Mouse (Mus musculus) adrenal gland, postnatal 4 days (tissue): ENCODE results near the gene Gm10309. TPM values are rescaled to one million over a fixed set of nuclear protein-coding genes. Genes with fewer than 3 reads are reported as not detected.

Experiments
- DNase-seq, 2 experiments: peaks; one replicate each; pipeline ENCODE4 v3.0.0; 2021 to 2022; ENCODE audit warnings: low spot score in 2 of 2, mixed read lengths in 2 of 2
- long read RNA-seq, 2 experiments: library from polyadenylated mRNA; stranded (forward); transcript quantifications; one replicate each; pipeline ENCODE4 v2.0.0; 2021
- total RNA-seq, 2 experiments: library from RNA; stranded (reverse); gene quantifications; 2 replicates each; pipeline ENCODE4 v1.2.3; 2021

Gene Gm10309
- total RNA-seq, result under 1 TPM in 1 of 2 experiments, not detected in 1; 0.25 TPM
- long read RNA-seq, experiment 1, result 0 reads
- long read RNA-seq, experiment 2, result 0 reads

DNA sequence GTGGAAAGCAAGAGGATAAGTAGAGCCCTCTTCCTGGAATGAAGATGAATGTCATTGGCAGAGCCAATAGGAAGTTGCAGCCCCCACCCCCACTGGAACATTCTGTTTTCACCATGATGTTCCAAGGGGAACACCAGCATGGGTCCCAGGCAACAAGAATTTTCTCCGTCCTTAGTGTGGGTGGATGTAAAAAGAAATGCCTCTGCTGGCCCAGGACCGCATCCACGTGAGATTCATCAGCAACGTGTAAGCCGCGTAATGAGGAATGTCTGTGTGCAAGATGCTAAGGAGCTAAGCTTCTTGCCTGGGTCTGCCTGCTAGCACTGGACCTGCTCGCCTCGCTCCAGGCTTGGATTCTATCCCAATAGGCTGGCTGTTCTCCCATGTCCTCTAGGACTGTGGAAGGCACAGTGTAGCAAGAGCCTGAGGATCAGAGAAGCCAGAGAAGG lies at the start of gene Gm10309:
Gm10309 (minus strand) TSS at position 50 of the 449 bp plus-strand sequence.
- no peak for DNase-seq

DNA sequence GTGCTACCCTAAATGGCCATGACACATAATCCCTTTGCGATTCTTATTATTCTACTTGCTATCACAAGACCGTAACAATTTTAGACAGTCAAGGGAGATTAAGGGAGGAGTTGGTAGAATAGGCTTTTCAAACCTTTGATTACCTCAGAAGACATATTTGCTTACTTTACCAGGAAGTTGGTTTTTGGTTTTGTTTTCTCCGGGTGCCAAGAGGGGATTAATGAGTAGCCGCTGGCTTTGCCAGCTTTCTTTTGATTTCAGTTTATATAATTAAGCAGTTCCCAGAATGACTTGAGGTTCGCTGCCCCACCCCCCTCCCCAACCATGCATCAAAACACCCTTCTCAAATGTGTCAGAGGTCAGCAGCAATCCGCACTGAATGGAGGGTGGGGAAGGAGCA lies 47.0 kb upstream of the Gm10309 start:
- DNase-seq, result no peak

DNA sequence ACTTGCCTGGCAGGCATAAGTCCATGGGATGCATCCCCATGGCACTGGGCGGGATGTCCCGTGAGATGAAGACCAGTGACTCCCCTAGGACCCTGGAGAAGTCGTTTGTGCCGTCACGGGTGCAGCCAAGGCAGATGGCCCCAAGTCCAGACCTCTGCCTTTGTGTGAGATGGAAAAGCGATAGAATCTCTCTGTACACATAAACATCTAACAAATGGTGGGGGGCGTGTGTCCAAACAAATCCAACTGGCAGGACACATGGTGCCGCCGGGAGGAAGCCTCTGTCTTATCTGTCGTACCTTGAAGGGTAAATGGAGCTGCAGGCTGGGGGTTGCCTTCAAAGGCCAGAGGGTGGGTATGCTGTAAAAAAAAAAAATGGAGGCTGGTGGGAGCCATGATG lies 46.5 kb upstream of the Gm10309 start:
- no peak for DNase-seq

DNA sequence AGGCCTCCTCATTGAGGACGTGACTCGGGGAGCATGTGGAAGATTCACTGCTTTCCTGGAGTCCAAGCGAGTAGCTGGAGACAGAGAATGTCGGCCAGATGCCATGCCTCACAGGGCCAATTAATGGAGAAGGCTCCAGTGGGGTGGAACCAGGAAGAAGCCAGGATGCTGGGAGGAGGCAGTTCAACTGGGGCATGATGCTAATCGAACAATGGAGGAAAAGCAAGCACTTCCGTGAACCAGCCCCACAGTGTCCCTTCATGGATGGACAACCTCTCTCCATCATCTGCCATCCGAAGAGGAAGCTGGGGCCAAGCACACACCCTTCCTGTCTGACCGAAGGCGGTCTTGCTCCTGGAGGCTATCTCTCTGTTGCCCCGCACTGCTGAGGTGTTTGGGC lies 44.1 kb upstream of the Gm10309 start:
- no peak for DNase-seq

DNA sequence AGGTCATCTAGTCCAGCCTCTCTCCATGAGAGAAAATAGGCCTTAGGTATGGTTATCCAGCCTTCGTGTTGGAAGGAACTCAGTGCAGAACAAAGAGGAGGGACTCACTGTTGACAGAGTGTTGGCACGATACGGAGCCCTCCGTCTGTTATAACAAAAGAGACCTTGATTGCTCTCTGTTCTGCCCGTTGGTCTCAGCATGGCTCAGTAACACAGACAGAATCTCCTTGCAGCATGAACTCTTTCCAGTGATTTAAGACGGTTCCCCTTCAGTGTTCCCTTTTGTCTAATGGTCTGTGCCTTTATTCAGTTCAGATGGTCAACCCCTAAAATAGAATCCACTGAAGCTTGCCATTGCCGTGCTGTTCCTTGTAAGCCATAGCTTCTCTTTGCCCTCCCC lies 41.5 kb upstream of the Gm10309 start:
- no peak for DNase-seq

DNA sequence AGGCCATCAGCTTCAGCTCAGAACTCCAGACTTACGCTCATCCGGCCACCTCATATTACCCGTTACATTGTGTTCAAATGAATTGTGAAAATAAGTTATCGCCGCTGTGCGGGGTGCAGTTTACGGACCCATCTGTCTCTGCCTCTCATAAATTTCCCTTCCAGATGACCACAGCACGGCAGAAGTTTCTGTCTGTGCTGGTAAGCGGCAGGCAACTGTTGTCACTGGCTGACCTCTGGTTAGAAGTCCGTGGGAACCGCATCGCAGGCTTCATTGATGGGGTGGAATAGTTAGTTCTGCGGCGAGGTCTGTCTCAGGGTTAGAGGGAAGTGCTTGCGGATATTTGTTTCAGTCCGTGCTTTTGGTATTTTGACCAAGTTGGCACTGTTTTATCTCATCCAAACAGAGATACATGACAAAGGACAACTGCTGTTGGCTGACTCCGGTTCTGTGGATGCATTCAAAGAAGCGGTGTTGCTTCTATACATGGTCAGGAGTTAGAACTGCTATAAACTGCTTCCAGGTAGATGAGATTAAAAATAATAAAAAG lies 34.9 kb upstream of the Gm10309 start:
- no peak for DNase-seq

DNA sequence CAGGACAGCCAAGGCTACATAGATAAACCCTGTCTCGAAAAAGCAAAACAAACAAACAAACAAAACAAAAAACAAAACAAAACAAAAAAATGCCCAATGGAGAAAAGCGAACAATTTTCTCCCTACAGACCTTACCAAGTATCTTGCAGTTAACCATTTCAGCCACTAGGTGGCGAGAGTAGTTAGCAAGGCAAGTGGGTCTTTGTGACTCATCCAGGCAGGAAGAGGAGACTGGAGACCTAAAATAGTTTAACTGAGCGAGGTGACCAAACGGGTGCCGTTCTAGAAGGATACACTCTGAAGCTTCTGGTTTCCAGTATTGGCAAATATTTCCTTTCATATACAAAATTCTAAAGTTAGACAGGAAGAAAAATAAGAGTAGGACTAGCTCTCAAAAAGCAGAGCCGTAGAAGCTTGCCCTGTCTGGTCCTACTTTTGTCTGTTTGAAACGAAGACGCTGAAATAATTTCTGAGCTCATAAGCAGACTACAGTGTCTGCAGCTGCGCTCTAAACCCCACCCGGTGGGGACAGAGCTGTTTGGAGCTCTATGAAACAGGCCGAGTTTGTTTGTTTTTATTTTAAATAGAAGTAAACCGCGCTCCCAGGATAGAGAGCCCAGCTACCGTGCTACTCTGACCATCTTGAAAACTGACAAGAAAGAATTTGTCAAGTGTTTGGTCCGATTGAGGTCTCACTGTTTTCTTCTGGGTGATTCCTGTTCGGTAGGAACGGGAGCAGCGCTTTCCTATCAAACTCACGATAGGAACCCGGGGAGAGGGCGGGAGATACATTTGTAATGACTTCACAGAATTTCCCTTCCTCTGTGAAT lies 31.0 kb upstream of the Gm10309 start:
- DNase-seq, result peak in 1 of 2 experiments; percentile 53

DNA sequence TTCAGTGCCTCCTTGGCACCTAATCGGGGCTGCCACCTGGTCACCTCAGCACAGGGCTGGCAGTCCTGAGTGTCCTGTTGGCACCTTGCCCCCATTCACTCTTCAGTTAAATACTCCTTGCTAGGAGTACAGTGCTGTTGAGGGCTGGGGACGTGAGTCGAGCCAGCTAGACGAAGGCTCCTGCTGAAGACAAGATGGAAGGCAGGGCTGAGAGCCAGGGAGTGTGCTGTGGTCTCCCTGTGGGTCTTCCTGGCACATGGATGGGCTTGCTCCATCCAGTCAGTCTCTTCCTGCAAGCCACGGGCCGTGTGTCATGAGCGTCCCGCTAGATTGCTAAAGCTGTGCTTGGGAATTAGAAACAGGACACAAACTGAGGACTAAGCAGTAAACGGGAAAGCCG lies 30.1 kb upstream of the Gm10309 start:
- DNase-seq, result no peak

DNA sequence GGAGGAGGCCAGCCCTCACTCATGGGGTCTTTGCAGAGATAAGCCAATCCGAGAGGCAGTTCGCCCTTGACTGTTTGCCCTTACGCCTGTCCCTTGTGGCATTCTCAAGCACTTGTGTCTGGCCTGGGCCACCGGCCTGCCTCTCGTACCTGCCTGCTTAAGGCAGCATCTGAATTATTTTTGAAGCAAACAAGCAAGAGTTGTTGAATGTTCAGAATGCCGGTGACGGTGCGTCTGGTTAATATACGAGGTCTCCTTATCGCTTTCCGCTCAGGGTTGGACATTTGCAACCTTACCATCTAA lies 28.5 kb upstream of the Gm10309 start:
- DNase-seq, result no peak

DNA sequence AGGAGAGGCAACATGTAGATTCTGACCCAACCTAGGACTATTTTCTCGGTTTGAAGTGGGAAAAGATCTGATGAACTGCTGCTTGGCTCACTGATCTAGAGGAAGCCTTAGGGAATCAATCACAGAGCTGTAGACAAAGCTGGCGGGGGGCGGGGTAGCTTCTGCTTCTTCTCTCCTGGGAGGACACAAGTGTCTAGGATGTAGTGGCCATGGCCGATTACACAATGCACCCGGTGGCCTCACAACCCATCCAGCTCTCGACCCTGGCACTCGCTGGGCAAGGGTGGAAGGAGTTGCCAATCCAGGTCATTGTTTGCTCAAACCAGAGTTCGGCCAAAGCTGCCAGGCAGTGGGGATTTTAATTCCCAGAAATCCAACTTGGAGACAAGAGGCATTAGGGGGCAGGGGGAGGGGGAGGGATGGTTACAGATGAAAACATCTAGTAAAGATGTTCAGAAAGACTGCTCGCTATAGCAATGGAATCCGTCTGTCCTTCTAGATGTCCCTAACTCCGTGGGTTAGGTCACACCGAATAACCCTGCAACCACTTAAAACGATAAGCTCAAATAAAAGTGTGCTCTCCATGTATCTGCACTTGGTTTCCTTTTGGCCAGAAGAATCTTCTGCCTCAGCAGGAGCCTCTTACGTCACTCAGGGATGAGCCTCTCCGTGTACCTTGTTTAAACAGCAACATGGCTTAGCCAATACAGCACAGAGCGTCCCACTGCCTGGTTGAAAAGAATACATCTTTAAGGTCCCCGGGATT lies 27.9 kb upstream of the Gm10309 start:
- DNase-seq, result no peak

DNA sequence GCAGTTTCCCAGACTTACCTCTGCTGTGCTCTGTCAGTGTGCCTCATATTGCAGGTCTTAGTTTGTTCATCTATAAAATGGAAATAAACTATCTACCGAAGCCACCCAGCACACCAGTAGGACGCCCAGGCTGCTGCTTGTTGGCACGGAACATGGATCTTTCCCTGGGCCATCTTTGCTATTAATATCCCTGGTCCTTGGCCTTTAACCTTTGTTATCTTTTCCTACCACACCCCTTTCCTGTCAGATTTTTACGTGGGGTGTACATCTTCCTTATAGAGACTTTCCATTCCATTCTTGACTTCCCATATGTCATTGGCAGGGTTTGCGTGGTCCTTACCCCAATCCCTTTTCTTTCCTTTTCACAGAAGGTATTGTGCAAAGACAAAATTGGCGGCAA lies 26.2 kb upstream of the Gm10309 start:
- no peak for DNase-seq

DNA sequence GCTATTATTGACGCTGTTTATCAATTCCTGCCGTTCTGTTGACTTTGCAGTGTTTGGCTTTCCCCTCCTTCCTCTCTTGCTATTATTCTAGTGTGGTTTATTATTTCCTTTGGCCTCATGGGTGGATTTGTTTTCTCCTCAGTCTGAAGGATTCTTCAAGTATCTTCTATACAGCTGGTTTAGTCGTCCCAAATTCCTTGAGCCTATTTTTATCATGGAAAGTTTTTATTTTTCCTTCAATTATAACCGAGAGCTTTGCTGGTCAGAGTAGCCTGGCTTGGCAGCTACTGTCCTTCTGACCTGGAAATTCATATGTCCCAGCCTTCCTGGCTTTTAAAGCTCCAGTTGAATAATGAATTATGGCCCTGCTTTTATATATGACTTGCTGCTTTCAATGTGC lies 24.4 kb upstream of the Gm10309 start:
- no peak for DNase-seq

DNA sequence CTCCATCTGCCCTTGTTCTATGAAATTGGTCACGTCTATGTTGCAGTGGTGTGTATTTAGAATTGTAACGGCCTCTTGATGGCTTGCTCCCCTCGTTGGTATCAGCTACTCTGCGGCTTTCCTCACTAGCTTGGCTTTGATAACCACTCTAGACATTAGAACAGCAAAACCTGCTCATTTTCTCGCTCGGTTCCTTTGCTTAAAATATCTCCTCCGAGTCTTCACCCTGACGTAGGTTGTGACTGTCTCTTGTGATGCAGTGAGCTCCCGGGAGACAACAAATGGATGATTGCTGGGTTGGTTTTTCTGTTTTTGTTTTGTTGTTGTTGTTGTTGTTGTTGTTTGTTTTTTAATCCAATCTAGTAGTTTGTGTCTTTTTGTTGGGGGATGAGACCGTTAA lies 24.0 kb upstream of the Gm10309 start:
- no peak for DNase-seq

DNA sequence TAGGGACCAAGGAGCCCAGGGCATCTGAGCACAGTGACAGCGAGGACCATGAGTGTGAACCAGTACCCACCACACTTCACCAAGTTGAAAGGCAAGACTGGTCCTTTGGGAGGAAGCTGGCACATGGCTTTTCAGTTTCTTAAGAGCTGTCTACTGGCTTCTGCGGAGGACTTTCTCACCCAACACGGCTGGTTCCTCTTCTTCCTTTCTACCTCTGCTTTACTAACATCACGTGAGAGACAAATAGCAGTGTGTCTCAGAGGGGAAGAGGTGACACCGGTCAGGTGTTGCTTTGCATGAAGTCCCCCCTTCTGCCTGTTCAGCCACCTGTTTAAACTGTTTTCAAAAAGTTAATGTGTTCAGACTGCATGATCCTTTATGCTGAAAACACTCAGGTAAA lies 22.3 kb upstream of the Gm10309 start:
- DNase-seq, result no peak

DNA sequence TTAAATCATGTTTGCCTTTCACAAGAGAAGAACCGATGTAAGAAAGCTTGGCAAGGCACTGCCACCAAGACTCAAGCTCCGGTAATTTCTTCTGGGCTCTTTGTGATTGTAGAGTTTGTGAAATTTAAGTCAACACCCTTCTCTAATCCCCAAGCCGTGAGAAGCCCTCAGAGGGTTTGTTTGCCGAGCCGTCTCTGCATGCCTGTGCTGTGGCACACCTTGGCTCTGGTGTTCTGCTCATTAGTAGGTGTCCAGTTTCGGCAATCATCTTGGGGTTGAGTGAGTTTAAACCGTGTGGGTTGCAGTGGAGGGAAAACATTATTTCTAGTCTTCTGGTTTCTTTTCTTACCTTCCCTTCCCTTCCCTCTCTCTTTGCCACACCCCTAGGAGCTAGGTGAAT lies 21.0 kb upstream of the Gm10309 start:
- DNase-seq, result no peak

DNA sequence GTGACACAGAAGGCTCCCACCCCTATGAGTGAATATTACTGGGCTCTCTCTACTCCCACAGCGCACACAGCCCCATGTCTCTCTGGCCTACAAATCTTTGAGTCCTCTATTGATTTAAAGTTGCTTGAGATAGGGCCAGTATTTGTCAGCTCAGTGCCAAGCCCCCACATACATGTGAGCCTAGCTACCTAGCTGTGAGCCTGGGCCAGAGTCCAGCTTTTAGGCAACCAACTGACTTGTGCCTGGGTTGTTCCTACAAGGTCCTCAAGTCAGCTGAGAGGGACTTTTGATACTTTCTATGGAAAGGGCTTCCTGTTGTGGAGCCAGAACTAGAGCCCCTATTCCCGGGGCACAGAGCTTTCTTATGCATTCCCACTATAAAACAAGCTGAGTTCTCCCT lies 20.0 kb upstream of the Gm10309 start:
- no peak for DNase-seq

DNA sequence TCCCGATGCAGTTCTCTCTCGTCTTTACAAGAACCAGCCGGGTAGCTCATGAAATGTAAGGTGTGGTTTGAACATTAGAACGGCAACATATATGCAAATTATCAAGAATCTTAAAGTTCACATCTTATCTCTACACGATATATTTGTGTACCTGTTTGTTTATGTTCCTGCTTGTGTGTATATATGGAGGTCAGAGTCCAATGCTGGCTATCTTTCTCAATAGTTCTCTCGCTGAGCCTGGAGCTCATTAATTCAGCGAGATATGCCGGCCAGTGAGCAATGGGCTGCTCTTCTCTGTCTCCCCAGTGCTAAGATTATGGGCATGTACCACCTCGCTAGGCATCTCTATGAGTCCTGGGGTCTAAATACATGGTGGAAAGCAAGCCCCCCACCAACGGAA lies 18.8 kb upstream of the Gm10309 start:
- no peak for DNase-seq

DNA sequence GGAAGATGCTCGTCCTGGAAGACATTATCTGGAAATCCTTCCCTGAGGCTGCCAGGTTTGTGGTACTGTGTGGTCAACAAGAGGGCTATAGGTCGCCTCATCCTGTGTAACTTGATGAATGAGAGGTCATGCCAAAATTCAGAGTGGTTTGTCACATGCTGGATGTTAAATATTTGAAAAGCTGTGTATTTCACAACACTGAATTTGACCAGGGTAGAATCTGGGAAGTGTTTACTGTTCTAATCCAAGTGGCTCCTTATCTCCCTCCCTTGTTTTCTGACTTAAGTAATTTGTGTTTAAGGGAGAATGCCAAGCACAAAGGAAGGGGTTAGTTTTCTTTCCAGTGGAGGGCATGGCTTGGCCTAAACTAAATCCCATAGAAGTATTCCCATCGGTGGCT lies 18.3 kb upstream of the Gm10309 start:
- DNase-seq, result no peak

DNA sequence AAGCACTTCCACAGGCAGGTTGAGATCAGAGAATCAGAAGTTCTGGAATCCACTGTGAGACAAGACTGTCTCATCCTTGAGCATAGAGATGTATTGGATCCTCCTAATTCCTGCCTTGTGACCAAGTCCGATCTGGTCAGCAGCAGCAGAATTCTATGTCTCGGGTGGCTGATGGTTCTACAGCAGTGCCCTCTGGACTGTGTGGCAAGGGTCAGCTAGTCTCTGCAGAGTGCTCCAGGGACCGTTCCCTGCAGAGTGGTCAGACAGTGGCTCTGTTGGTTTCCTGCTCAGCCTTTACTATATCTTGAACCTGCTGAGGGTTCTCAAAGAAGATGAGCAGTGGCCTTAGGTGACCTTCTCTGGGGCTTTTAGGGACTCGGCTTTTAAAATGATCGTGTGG lies 17.6 kb upstream of the Gm10309 start:
- no peak for DNase-seq

DNA sequence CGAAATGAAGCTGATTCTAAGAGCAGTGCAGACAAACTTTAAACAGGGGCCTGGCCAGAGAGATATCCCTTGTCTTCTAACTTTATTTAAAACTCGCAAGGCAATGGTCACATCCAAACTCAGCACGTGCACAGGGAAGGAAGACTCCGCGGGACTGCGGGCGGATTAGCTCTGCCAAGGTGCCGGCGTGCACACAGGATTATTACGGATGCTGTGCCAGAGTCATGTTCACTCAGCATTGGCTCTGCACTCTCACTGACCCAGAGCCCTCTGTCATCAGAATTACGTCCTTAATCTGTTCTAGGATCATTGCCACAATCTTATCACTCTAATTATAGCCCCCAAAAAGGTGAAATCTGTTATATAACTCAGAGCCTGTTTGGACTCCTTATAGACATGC lies 16.2 kb upstream of the Gm10309 start:
- DNase-seq, result no peak

DNA sequence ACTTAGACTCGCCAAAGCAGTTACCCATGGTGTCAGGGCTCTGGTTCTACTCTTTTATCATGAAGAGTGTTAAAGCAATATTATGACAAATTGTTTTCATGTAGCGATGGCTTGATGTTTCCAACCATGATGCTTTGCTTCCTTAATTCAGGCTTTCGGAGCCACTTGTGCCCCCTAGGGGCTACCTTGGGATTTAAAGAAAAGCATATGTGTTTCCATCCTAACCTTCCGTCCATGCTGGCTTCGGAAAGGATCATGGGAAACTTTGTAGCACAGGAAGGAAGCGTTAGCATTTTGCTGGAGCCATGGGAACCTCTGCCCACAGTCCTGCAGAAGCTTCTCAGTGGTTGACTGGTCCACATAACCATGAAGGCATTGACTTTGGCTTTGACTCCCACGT lies 13.6 kb upstream of the Gm10309 start:
- DNase-seq, result no peak

DNA sequence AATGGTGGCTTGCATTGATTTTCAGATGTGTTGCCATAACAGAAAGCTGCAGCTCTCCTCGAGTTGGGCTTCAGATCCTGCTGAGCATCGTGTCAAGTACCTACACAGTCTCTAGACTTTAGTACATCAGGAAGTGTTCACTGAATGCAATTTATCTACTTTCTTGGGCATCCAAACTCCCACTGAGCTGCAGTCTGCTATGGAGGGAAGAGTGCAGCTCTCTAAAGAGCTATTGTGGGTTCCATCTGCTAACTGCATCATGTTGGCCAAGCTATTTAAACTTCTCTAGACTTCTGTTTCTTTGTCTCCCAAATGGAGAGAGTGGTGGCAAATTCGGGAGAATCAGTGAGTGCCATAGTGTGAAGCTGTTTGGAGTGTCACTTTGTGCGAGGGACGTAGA lies 11.6 kb upstream of the Gm10309 start:
- no peak for DNase-seq
